Mouse (Mus musculus) B cell, adult 67 days (primary cell): ENCODE data around the gene Cyp4a30b. TPM values are rescaled to one million over a fixed set of nuclear protein-coding genes. Genes with fewer than 3 reads are reported as not detected.

Source experiments
- total RNA-seq, 2 experiments: library from RNA; stranded (reverse); gene quantifications; 4 replicates each; pipeline ENCODE4 v1.2.4; 2023

The Cyp4a30b gene
- total RNA-seq: not detected

DNA sequence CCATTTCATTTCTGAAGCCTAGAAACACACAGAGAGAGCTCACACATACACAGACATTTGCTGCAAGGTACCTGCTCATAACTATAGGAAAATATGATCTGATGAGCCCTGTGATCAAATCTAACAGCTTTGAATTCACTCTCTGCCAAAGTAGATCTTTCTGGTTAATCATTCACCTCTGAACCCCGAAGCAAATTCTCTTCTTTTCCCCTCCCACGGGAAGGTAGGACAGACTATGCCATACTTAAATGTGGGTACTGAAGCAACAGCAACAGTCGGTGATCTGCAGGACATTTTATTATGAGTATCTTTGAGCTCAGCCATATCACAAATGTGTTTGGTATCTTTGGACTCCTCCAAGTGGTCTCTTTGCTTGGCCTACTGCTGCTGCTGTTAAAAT, at the start of gene Cyp4a30b:
Gene Cyp4a30b (plus strand): TSS at position 301 of the 400 bp plus-strand sequence.

DNA sequence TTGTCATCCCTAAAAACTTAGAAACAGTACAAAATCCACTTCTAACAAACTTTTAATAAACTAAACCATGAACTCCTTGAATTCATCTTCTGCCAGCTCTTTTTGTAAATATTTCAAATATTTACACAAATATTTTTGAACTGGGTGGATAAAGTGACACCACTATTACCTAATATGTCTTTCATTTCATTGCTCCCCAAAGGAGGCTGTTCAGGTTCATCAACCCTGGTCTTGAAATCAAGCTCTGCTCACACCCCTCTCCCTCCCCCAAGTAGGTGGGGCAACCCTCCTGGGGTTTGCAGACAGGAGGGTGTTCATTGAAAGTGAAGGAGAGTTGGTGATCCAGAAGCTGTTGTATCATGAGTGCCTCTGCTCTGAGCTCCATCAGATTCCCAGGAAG, 41.1 kb upstream of the Cyp4a30b start, which contains the start of gene Cyp4a12b:
Gene Cyp4a12b (plus strand): TSS at position 301 of the 400 bp plus-strand sequence.

DNA sequence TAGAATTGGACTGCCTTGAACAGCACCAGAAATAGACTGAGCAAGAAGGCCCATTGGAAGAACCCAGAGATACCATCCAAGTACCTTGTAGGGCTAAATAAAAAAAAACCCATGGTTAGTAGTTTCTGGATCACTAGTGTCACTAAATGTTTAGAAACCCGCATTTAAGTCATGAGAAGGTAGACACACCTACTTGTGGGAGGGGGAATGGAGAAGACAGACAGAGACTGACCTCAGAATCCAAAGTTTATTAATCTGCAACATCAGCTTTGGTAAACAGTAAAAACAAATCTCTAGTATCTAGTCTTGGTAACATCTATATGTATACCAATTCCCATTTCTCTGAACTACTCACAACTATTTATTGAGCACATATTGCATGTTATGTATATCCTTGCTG, 43.6 kb downstream of the Cyp4a30b start, which contains the start of gene Cyp4a14:
Gene Cyp4a14 (minus strand): TSS at position 142 of the 400 bp plus-strand sequence.

DNA sequence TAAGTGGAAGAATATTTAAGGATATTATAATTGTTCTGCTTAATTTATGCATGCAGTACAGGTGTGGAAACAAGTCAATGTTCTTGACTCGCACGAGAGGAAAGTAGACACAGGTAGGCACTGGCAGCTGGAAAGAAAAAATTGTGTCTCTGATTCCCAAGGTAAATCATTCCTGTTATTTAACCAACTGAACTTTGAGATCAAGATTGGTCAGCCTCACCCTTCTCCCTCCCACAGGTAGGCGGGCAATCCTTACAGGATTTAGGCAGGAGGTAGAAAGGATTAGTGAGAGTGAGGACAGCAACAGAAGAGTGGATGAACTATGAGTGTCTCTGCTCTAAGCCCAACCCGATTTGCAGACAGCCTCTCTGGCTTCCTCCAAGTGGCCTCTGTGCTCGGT, 65.6 kb downstream of the Cyp4a30b start, which contains the start of gene Cyp4a10:
Gene Cyp4a10 (plus strand): TSS at position 265 of the 400 bp plus-strand sequence.

Other genes with a start within 250 kb of the Cyp4a30b start
- gene Cyp4a29, start 210.5 kb upstream of the Cyp4a30b start, total RNA-seq: not detected
- gene Cyp4a12a, start 153.6 kb upstream of the Cyp4a30b start, total RNA-seq: not detected
- not detected for gene Cyp4a12b, start 41.0 kb upstream of the Cyp4a30b start, total RNA-seq
- not detected for gene Cyp4a14, start 43.5 kb downstream of the Cyp4a30b start, total RNA-seq
- gene Cyp4a10, start 65.7 kb downstream of the Cyp4a30b start, total RNA-seq: not detected
- not detected for gene Cyp4a31, start 111.0 kb downstream of the Cyp4a30b start, total RNA-seq
- not detected for gene Cyp4a32, start 148.4 kb downstream of the Cyp4a30b start, total RNA-seq
- not detected for gene Cyp4b1, start 195.1 kb downstream of the Cyp4a30b start, total RNA-seq